Mouse (Mus musculus) testis, adult 2 months (tissue): Measurements from ENCODE around the gene Ext2.
A peak's percentile ranks its signal among the peaks of the same experiment; 100 is the strongest.

Experiments used
- CTCF ChIP-seq: fragments of 200-500 bp; IDR thresholded peaks from 2 replicates; pipeline ENCODE4 v1.5.1; 2012; ENCODE audit warnings: low read depth, mild to moderate bottlenecking, inconsistent platforms, low read length, moderate library complexity; ENCODE audit not compliant: control insufficient read depth, insufficient read depth, insufficient replicate concordance
- POLR2A ChIP-seq: fragments of 200-500 bp; IDR thresholded peaks from 2 replicates; pipeline ENCODE4 v1.6.1; 2012; ENCODE audit warnings: low read depth, mild to moderate bottlenecking, inconsistent platforms, low read length, moderate library complexity; ENCODE audit not compliant: control insufficient read depth

DNA sequence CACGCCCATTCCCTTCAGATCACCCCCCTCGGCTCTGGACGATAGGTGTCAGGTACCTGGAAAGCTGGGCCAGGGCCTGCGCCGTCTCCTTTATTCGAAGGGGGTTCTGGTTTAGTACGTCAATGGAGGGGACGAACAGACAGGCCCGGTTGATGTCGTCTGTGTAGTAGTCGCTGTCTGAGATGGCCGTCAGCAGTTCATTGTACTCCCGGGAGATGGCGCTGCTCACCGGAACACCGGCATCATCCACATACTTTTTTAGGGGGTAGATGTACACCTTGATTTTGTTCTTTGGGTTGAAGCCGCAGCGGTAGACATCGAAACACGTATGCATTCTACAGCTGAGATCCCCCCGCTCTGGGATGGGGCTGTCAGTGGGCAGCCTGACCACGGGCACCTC, 9.0 kb downstream of the Ext2 start:
- TF ChIP-seq CTCF (peak; percentile 61; the same call in 1 of the 2 replicates), POLR2A (no peak)
